Comparison of ENCODE assay signal across 8 mouse cellular contexts in the genomic region with DNA sequence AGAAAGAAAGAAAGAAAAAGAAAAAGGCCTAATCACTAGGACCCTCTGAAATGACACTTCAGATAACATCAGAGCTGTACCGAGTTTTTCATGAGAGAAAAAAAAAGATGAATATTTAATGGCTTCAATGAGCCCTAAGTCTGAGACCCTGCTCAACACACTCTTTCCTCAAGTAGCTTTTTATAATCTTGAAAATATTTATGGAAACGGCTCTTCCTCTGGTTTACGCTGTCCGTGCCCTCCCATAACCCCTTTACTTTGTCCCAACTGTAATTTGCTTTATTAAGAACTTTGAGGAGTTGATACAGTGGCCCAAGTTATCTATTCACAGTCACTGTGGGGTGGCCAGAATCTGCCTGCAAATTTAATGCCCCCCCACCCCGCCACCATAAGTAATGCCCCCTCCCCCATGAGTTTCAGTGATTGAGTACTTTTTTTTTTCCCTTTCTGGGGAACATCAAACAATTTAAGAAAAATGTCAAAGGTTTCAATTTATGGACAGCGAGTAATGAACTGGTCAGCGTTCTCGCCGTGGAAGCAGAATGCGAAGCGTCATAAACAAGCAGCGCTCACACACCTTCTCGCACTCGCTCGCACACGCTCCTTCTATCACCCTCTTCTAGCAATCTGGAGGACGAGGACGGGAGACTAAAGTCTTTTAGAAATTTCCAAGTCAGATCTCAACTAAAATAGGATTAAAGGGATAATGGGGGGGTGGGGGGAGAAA.
DNase-seq lines count a peak whose midpoint lies in the region; ATAC-seq and TF ChIP-seq lines count a peak whose summit lies in the region.

No protein-coding gene starts in this region.

- H3K9ac ChIP-seq in limb, embryonic 12.5 days (replicated peaks), result 0 out of 2 replicates have a peak overlapping the region, but pooled peaks have one; percentile 8
- no peak overlapping the region for H3K9ac ChIP-seq in stomach, embryonic 16.5 days (ENCODE audit: low read length)

- no peak for TF ChIP-seq CTCF in gastrocnemius, adult 2 months (IDR thresholded peaks at IDR 0.05)

- DNase-seq in gastrocnemius, adult 2 months, result no peak
- DNase-seq in gastrocnemius, postnatal 4 days (ENCODE audit: low spot score in 2 of 2), result no peak
- DNase-seq in retina, embryonic 14.5 days (ENCODE audit: low spot score), result peak; percentile 36
- DNase-seq in retina, postnatal 1 day, result no peak
- DNase-seq in cerebellum, postnatal 10 days, result no peak
- DNase-seq in left cerebral cortex, adult 18-20 months (ENCODE audit: low spot score in 2 of 2), result no peak

- H3K27me3 ChIP-seq in limb, embryonic 12.5 days, result peaks cover 73% of the 10 kb centered on the region
- H3K27me3 ChIP-seq in stomach, embryonic 16.5 days (ENCODE audit: control insufficient read depth, insufficient read depth, low read length), result peaks cover 30% of the 10 kb centered on the region

- no peaks in the 10 kb centered on the region for H3K9me3 ChIP-seq in limb, embryonic 12.5 days
- no peaks in the 10 kb centered on the region for H3K9me3 ChIP-seq in stomach, embryonic 16.5 days (replicated peaks; ENCODE audit: control insufficient read depth, low read length)

- H3K36me3 ChIP-seq in limb, embryonic 12.5 days, result no peaks in the 10 kb centered on the region
- H3K36me3 ChIP-seq in stomach, embryonic 16.5 days (ENCODE audit: control insufficient read depth, insufficient read depth, low read length), result no peaks in the 10 kb centered on the region

- peak overlapping the region; percentile 57 for H3K4me2 ChIP-seq in limb, embryonic 12.5 days
- H3K4me2 ChIP-seq in stomach, embryonic 16.5 days (ENCODE audit: low read depth, low read length), result peak overlapping the region; percentile 41

- no peak for ATAC-seq in limb, embryonic 12.5 days (ENCODE audit: insufficient number of reproducible peaks, insufficient read depth, low FRiP score, low TSS enrichment, low read depth)
- no peak for ATAC-seq in stomach, embryonic 16.5 days (ENCODE audit: insufficient read depth, low FRiP score)

- peaks cover 32% of the 10 kb centered on the region for H3K4me1 ChIP-seq in limb, embryonic 12.5 days (replicated peaks)
- peaks cover 5% of the 10 kb centered on the region; the same call in 1 of the 2 replicates for H3K4me1 ChIP-seq in stomach, embryonic 16.5 days (ENCODE audit: control insufficient read depth, insufficient read depth, low read length)

- WGBS in limb, embryonic 12.5 days, result 7% methylated on average over 18 of the region's 18 CpGs
- WGBS in stomach, embryonic 16.5 days, result 12% methylated on average over 18 of the region's 18 CpGs

- no peak overlapping the region for H3K27ac ChIP-seq in gastrocnemius, adult 2 months
- H3K27ac ChIP-seq in limb, embryonic 12.5 days, result 0 out of 2 replicates have a peak overlapping the region, but pooled peaks have one; percentile 17
- no peak overlapping the region for H3K27ac ChIP-seq in stomach, embryonic 16.5 days (ENCODE audit: low read length)

- intact Hi-C loops in gastrocnemius, adult 2 months (cut with DNase I), result loop anchor here (5.0 to 10.0 kb wide), 2 partner anchors 338 to 796 kb away; partner anchors contain the start of gene Tbx3

- H3K4me3 ChIP-seq in gastrocnemius, adult 2 months, result peak overlapping the region; percentile 33
- peak overlapping the region; percentile 31 for H3K4me3 ChIP-seq in limb, embryonic 12.5 days (replicated peaks)
- H3K4me3 ChIP-seq in stomach, embryonic 16.5 days (replicated peaks; ENCODE audit: low read length), result peak overlapping the region; percentile 10
